Mouse (Mus musculus): ENCODE data around the gene Noct. TPM values are rescaled to one million over a fixed set of nuclear protein-coding genes. Genes with fewer than 3 reads are reported as not detected.
A peak's percentile ranks its signal among the peaks of the same experiment; 100 is the strongest.

The Noct gene
- polyA plus RNA-seq, 1 experiment = 6.1 TPM

GRCm38 (mm10) chr3:51184715-51185114 lies 39.5 kb upstream of the Noct start:
- DNase-seq (ENCODE audit: low read depth in 1 of 2, low spot score in 2 of 2) = no peak
- Histone ChIP-seq H3K4me1 (ENCODE audit: control insufficient read depth, insufficient read depth, insufficient read length) (no peaks in the 10 kb centered on the region), H3K4me3 (ENCODE audit: extremely low read depth, insufficient read depth, insufficient read length) (no peak overlapping the region), H3K27ac (ENCODE audit: insufficient read depth, low read length) (no peak overlapping the region), H3K36me3 (ENCODE audit: control insufficient read depth, insufficient read depth, low read length) (no peaks in the 10 kb centered on the region), H3K27me3 (ENCODE audit: control insufficient read depth, insufficient read depth, low read length) (no peaks in the 10 kb centered on the region)
- TF ChIP-seq CTCF (IDR thresholded peaks at IDR 0.05; ENCODE audit: extremely low read depth, insufficient read depth, insufficient read length, insufficient replicate concordance) (no peak), POLR2A (IDR thresholded peaks at IDR 0.05; ENCODE audit: low read depth, low read length) (no peak)
- 82% methylated on average over 10 of the region's 10 CpGs for WGBS

GRCm38 (mm10) chr3:51185406-51185805 lies 38.8 kb upstream of the Noct start:
- TF ChIP-seq POLR2A (IDR thresholded peaks at IDR 0.05; ENCODE audit: low read depth, low read length) (no peak), CTCF (IDR thresholded peaks at IDR 0.05; ENCODE audit: extremely low read depth, insufficient read depth, insufficient read length, insufficient replicate concordance) (no peak)
- 84% methylated on average over 7 of the region's 7 CpGs for WGBS
- no peak for DNase-seq (ENCODE audit: low read depth in 1 of 2, low spot score in 2 of 2)
- Histone ChIP-seq H3K27ac (ENCODE audit: insufficient read depth, low read length) (no peak overlapping the region), H3K4me3 (ENCODE audit: extremely low read depth, insufficient read depth, insufficient read length) (no peak overlapping the region), H3K27me3 (ENCODE audit: control insufficient read depth, insufficient read depth, low read length) (no peaks in the 10 kb centered on the region), H3K4me1 (ENCODE audit: control insufficient read depth, insufficient read depth, insufficient read length) (no peaks in the 10 kb centered on the region), H3K36me3 (ENCODE audit: control insufficient read depth, insufficient read depth, low read length) (no peaks in the 10 kb centered on the region)

- no peaks in the 10 kb centered on the region; the same call in 1 of the 2 replicates for H3K4me1 ChIP-seq (ENCODE audit: control insufficient read depth, insufficient read depth, insufficient read length)
- no peak for DNase-seq (ENCODE audit: low read depth in 1 of 2, low spot score in 2 of 2)
- 75% methylated on average over 6 of the region's 6 CpGs for WGBS
- TF ChIP-seq CTCF (IDR thresholded peaks at IDR 0.05; ENCODE audit: extremely low read depth, insufficient read depth, insufficient read length, insufficient replicate concordance) (no peak), POLR2A (IDR thresholded peaks at IDR 0.05; ENCODE audit: low read depth, low read length) (no peak)
- H3K27me3 ChIP-seq (ENCODE audit: control insufficient read depth, insufficient read depth, low read length) = no peaks in the 10 kb centered on the region
- no peak overlapping the region for H3K4me3 ChIP-seq (ENCODE audit: extremely low read depth, insufficient read depth, insufficient read length)
- H3K36me3 ChIP-seq (ENCODE audit: control insufficient read depth, insufficient read depth, low read length) = no peaks in the 10 kb centered on the region
- no peak overlapping the region for H3K27ac ChIP-seq (ENCODE audit: insufficient read depth, low read length)
Observed at GRCm38 (mm10) chr3:51194075-51194474, 30.2 kb upstream of the Noct start.

- WGBS = 36% methylated on average over 8 of the region's 8 CpGs
- Histone ChIP-seq H3K36me3 (ENCODE audit: control insufficient read depth, insufficient read depth, low read length) (no peaks in the 10 kb centered on the region), H3K27me3 (ENCODE audit: control insufficient read depth, insufficient read depth, low read length) (no peaks in the 10 kb centered on the region), H3K4me1 (ENCODE audit: control insufficient read depth, insufficient read depth, insufficient read length) (no peaks in the 10 kb centered on the region; the same call in 1 of the 2 replicates), H3K4me3 (ENCODE audit: extremely low read depth, insufficient read depth, insufficient read length) (no peak overlapping the region), H3K27ac (ENCODE audit: insufficient read depth, low read length) (no peak overlapping the region)
- no peak for DNase-seq (ENCODE audit: low read depth in 1 of 2, low spot score in 2 of 2)
- TF ChIP-seq CTCF (IDR thresholded peaks at IDR 0.05; ENCODE audit: extremely low read depth, insufficient read depth, insufficient read length, insufficient replicate concordance) = no peak
- TF ChIP-seq POLR2A (IDR thresholded peaks at IDR 0.05; ENCODE audit: low read depth, low read length) = no peak
Observed at GRCm38 (mm10) chr3:51195321-51195720, 28.9 kb upstream of the Noct start.

GRCm38 (mm10) chr3:51195736-51196135 lies 28.5 kb upstream of the Noct start:
- H3K36me3 ChIP-seq (ENCODE audit: control insufficient read depth, insufficient read depth, low read length) = no peaks in the 10 kb centered on the region
- H3K4me3 ChIP-seq (ENCODE audit: extremely low read depth, insufficient read depth, insufficient read length) = no peak overlapping the region
- TF ChIP-seq CTCF (IDR thresholded peaks at IDR 0.05; ENCODE audit: extremely low read depth, insufficient read depth, insufficient read length, insufficient replicate concordance) = no peak
- TF ChIP-seq POLR2A (IDR thresholded peaks at IDR 0.05; ENCODE audit: low read depth, low read length) = no peak
- WGBS = 64% methylated on average over 8 of the region's 8 CpGs
- no peaks in the 10 kb centered on the region for H3K27me3 ChIP-seq (ENCODE audit: control insufficient read depth, insufficient read depth, low read length)
- no peaks in the 10 kb centered on the region; the same call in 1 of the 2 replicates for H3K4me1 ChIP-seq (ENCODE audit: control insufficient read depth, insufficient read depth, insufficient read length)
- DNase-seq (ENCODE audit: low read depth in 1 of 2, low spot score in 2 of 2) = no peak
- H3K27ac ChIP-seq (ENCODE audit: insufficient read depth, low read length) = no peak overlapping the region

GRCm38 (mm10) chr3:51196724-51197111 lies 27.5 kb upstream of the Noct start:
- no peak for DNase-seq (ENCODE audit: low read depth in 1 of 2, low spot score in 2 of 2)
- no peak overlapping the region for H3K27ac ChIP-seq (ENCODE audit: insufficient read depth, low read length)
- H3K36me3 ChIP-seq (ENCODE audit: control insufficient read depth, insufficient read depth, low read length) = no peaks in the 10 kb centered on the region
- TF ChIP-seq CTCF (IDR thresholded peaks at IDR 0.05; ENCODE audit: extremely low read depth, insufficient read depth, insufficient read length, insufficient replicate concordance) (no peak), POLR2A (IDR thresholded peaks at IDR 0.05; ENCODE audit: low read depth, low read length) (no peak)
- no peak overlapping the region for H3K4me3 ChIP-seq (ENCODE audit: extremely low read depth, insufficient read depth, insufficient read length)
- H3K4me1 ChIP-seq (ENCODE audit: control insufficient read depth, insufficient read depth, insufficient read length) = no peaks in the 10 kb centered on the region; the same call in 1 of the 2 replicates
- no peaks in the 10 kb centered on the region for H3K27me3 ChIP-seq (ENCODE audit: control insufficient read depth, insufficient read depth, low read length)
- WGBS = 83% methylated on average over 3 of the region's 3 CpGs

- no peak overlapping the region for H3K4me3 ChIP-seq (ENCODE audit: extremely low read depth, insufficient read depth, insufficient read length)
- no peaks in the 10 kb centered on the region for H3K27me3 ChIP-seq (ENCODE audit: control insufficient read depth, insufficient read depth, low read length)
- no peak for DNase-seq (ENCODE audit: low read depth in 1 of 2, low spot score in 2 of 2)
- H3K27ac ChIP-seq (ENCODE audit: insufficient read depth, low read length) = peak overlapping the region; percentile 53; the same call in 1 of the 2 replicates
- H3K4me1 ChIP-seq (ENCODE audit: control insufficient read depth, insufficient read depth, insufficient read length) = no peaks in the 10 kb centered on the region; the same call in 1 of the 2 replicates
- 43% methylated on average over 9 of the region's 9 CpGs for WGBS
- TF ChIP-seq CTCF (IDR thresholded peaks at IDR 0.05; ENCODE audit: extremely low read depth, insufficient read depth, insufficient read length, insufficient replicate concordance) (no peak), POLR2A (IDR thresholded peaks at IDR 0.05; ENCODE audit: low read depth, low read length) (no peak)
- H3K36me3 ChIP-seq (ENCODE audit: control insufficient read depth, insufficient read depth, low read length) = no peaks in the 10 kb centered on the region
Observed at GRCm38 (mm10) chr3:51197112-51197731, 27.0 kb upstream of the Noct start.
